In genomic region chr17:43589750-43590149, GRCm38 (mm10) we compare ENCODE assay signal across 20 mouse cellular contexts. TPM values are rescaled to one million over a fixed set of nuclear protein-coding genes. Genes with fewer than 3 reads are reported as not detected.
"Had no signal": no experiment of that assay in that cellular context is flagged by ENCODE, and none has a peak within 500 bp of the region (broad histone marks: within the 10 kb centered on the region; RNA-seq: fewer than 3 reads in every experiment).

No protein-coding gene starts in this region.

- H3K4me3 ChIP-seq: kidney, embryonic 15.5 days; limb, embryonic 13.5 days; megakaryocyte, embryonic 14.5 days; midbrain, embryonic 15.5 days; neural tube, embryonic 13.5 days had no signal

- H3K27me3 ChIP-seq: kidney, embryonic 15.5 days; limb, embryonic 13.5 days; megakaryocyte, embryonic 14.5 days; midbrain, embryonic 15.5 days; neural tube, embryonic 13.5 days had no signal

- H3K9ac ChIP-seq: kidney, embryonic 15.5 days; limb, embryonic 13.5 days; midbrain, embryonic 15.5 days; neural tube, embryonic 13.5 days had no signal

- H3K36me3 ChIP-seq: kidney, embryonic 15.5 days; limb, embryonic 13.5 days; midbrain, embryonic 15.5 days; neural tube, embryonic 13.5 days had no signal

- H3K4me1 ChIP-seq: limb, embryonic 13.5 days; megakaryocyte, embryonic 14.5 days; midbrain, embryonic 15.5 days; neural tube, embryonic 13.5 days had no signal

- H3K9me3 ChIP-seq: kidney, embryonic 15.5 days; limb, embryonic 13.5 days; midbrain, embryonic 15.5 days; neural tube, embryonic 13.5 days had no signal

- DNase-seq: kidney, adult 2 months; kidney, postnatal 14 days; left cerebral cortex, postnatal 4 days; lung, adult 2 months; lung, postnatal 36 days; right cerebral cortex, postnatal 4 days; spleen, adult 18-20 months; thymus, postnatal 36 days had no signal

- H3K4me2 ChIP-seq: kidney, embryonic 15.5 days; limb, embryonic 13.5 days; midbrain, embryonic 11.5 days; midbrain, embryonic 15.5 days; neural tube, embryonic 13.5 days had no signal

- ATAC-seq: intestine, embryonic 16.5 days; lung, postnatal 0 days; midbrain, embryonic 15.5 days had no signal

- H3K27ac ChIP-seq: kidney, embryonic 15.5 days; limb, embryonic 13.5 days; midbrain, embryonic 15.5 days; neural tube, embryonic 13.5 days had no signal

RNA-seq across cellular contexts. Expression of gene Tdrd6, which starts 40.3 kb away (rescaled TPM):
- polyA plus RNA-seq: large intestine, adult 2 months; midbrain, embryonic 11.5 days; stomach, embryonic 14.5 days; thymus, postnatal 0 days had no signal

RNA-seq across cellular contexts. Expression of gene Ankrd66, which starts 46.3 kb away (rescaled TPM):
- total RNA-seq: left cerebral cortex, postnatal 10 days had no signal
- polyA plus RNA-seq: intestine, embryonic 16.5 days; kidney, adult 2 months had no signal
